Mouse (Mus musculus) midbrain, embryonic 13.5 days (tissue): ENCODE results near the gene Rab3gap2. TPM values are rescaled to one million over a fixed set of nuclear protein-coding genes. Genes with fewer than 3 reads are reported as not detected.

ENCODE experiments used
- ATAC-seq: fragments of 200-750 bp; cut with Nextera tagmentation; 2 replicates; pipeline ENCODE4 v1.8.0; 2017; ENCODE audit warnings: mild to moderate bottlenecking, moderate TSS enrichment, moderate library complexity
- H3K27ac ChIP-seq: fragments of 300-500 bp; sonication (generic); 2 replicates; pipeline ENCODE4 v1.5.1; 2015; ENCODE audit warnings: inconsistent platforms, mild to moderate bottlenecking, moderate library complexity
- H3K27me3 ChIP-seq: fragments of 300-500 bp; sonication (generic); 2 replicates; pipeline ENCODE4 v1.6.1; 2015; ENCODE audit warnings: mild to moderate bottlenecking, inconsistent platforms
- H3K36me3 ChIP-seq: fragments of 300-500 bp; sonication (generic); 2 replicates; pipeline ENCODE4 v1.6.1; 2015; ENCODE audit warnings: mild to moderate bottlenecking, inconsistent platforms
- H3K4me1 ChIP-seq: fragments of 300-500 bp; sonication (generic); replicated peaks from 2 replicates; pipeline ENCODE4 v1.6.1; 2015; ENCODE audit warnings: inconsistent platforms
- H3K4me2 ChIP-seq: fragments of 300-500 bp; sonication (generic); replicated peaks from 2 replicates; pipeline ENCODE4 v1.6.1; 2015; ENCODE audit warnings: moderate library complexity, mild to moderate bottlenecking, inconsistent platforms
- H3K4me3 ChIP-seq: fragments of 300-500 bp; sonication (generic); replicated peaks from 2 replicates; pipeline ENCODE4 v1.5.1; 2015; ENCODE audit warnings: mild to moderate bottlenecking, inconsistent platforms
- H3K9ac ChIP-seq: fragments of 300-500 bp; sonication (generic); replicated peaks from 2 replicates; pipeline ENCODE4 v1.6.1; 2015; ENCODE audit warnings: mild to moderate bottlenecking, inconsistent platforms
- H3K9me3 ChIP-seq: fragments of 300-500 bp; sonication (generic); 2 replicates; pipeline ENCODE4 v1.6.1; 2016; ENCODE audit warnings: mild to moderate bottlenecking, inconsistent platforms
- WGBS: fragments of 180-500 bp; shearing (Covaris S2); methylation state at CpG from one replicate; pipeline ENCODE4 v1.1.7; 2015; 5-methylcytosine and 5-hydroxymethylcytosine counted together
- polyA plus RNA-seq: library from polyadenylated mRNA; unstranded; fragments of >200 nt; fragmentation: Nextera tagmentation; extraction: Ambion mirVana; gene quantifications from 2 replicates; pipeline ENCODE4 v1.2.1, GENCODE M21; 2015

Gene Rab3gap2
- polyA plus RNA-seq, 1 experiment from 2014 or later: 23.6 TPM

DNA sequence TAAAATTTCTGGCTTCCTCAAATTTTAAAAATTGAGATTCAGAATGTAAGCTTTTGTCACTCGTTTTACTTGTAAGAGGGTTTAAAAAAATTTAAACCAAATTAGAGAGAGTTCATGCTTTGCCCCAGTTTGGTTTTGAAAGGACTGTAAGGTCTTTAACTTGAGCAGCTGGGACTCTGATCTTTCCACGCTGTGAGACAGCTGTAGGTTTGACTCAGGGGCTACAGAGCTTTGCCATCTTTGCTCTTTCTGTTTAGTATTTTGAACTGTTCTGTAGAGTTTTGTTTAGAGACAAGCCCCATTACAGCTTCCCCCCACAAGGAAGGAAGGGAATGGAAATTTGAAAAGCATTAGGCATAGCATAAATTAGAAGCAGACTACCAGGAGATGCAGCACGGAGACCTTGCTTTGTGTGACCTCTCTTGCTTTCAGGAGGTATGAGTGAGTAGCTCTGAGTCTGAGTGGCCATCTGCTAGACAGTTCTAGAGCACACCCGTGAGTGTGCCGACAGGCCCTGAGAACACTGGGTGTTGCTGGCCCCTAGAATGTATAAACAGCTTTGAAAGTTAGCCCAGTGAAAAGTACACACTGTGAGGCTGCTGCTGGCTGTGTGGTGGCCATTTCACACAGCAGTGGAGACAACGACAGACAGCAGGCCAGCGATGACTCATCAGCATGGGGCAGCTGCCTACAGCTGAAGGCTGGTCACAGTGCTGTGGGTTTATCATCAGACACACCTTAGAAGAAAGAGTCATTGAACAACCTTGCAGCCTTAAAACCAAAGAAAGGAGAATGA is 25.7 kb downstream of the Rab3gap2 start:
- WGBS: 77% methylated on average over 7 of the region's 7 CpGs
- Histone ChIP-seq H3K4me1 (0 out of 2 replicates have a peak, but pooled peaks cover 8% of the 10 kb centered on the region), H3K27ac (no peak overlapping the region), H3K9me3 (no peaks in the 10 kb centered on the region), H3K36me3 (peaks cover 29% of the 10 kb centered on the region), H3K9ac (no peak overlapping the region), H3K4me3 (no peak overlapping the region), H3K4me2 (no peak overlapping the region), H3K27me3 (no peaks in the 10 kb centered on the region)
- ATAC-seq: no peak

DNA sequence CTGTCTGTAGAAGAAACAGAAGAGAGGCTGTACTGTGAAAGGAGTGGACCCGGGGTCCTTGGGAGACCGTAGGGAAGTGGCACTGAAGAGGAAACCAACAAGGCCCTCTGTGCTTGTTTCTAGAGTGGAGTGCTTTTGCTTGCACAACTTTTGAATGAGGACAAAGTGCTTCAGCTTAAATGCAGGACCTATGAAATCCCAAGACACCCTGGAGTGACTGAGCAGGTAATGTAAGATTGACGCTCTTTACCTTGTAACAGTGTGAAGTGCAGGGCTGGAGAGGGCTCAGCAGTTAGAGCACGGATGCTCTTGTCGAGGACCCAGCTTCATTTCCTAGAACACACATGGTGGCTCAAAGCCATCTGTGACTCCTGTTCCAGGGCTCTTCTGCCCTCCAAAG is 31.9 kb downstream of the Rab3gap2 start:
- WGBS: 92% methylated on average over 5 of the region's 5 CpGs
- no peaks in the 10 kb centered on the region for H3K9me3 ChIP-seq
- no peak overlapping the region for H3K9ac ChIP-seq
- H3K27me3 ChIP-seq: no peaks in the 10 kb centered on the region
- no peak overlapping the region for H3K27ac ChIP-seq
- no peak for ATAC-seq
- H3K4me3 ChIP-seq: no peak overlapping the region
- H3K4me2 ChIP-seq: no peak overlapping the region
- no peaks in the 10 kb centered on the region for H3K4me1 ChIP-seq
- H3K36me3 ChIP-seq: peaks cover 53% of the 10 kb centered on the region

DNA sequence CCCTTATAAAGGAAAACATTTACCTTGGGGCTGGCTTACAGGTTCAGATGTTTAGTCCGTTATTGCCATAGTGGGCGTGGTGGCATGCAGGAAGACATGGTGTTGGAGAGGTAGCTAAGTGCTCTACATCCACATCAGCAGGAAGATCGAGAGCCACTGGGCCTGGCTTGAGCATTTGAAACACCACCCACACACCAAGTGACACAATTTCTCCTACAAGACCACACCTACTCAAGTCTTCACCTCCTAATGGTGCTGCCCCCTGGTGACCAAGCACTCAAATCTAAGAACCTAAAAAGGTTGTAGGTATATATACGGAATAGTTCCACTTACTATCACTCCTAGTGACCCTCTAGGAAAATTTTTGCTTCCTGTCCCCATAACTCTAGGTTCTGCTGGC is 32.6 kb downstream of the Rab3gap2 start:
- peaks cover 59% of the 10 kb centered on the region for H3K36me3 ChIP-seq
- ATAC-seq: no peak
- H3K27me3 ChIP-seq: no peaks in the 10 kb centered on the region
- 91% methylated on average over 4 of the region's 4 CpGs for WGBS
- H3K4me2 ChIP-seq: no peak overlapping the region
- no peaks in the 10 kb centered on the region for H3K4me1 ChIP-seq
- H3K27ac ChIP-seq: no peak overlapping the region
- H3K4me3 ChIP-seq: no peak overlapping the region
- no peaks in the 10 kb centered on the region for H3K9me3 ChIP-seq
- H3K9ac ChIP-seq: no peak overlapping the region

DNA sequence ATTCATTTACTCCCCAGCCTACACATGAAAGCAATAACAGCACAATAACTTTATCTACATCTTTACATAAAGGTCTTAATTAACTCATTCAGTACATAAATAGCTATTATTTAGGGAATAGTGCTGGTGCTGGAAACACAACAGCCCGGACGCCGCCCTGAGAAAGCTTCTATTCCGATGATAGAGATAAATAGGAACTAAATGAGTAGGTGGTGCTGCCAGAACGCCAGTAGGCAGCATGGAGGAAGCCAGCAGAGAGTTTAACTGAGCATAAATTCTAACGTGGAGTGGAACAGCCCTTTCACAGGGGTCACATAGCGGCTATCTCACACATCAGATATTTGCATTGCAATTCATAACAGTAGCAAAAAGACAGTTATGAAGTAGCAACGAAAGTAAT is 39.1 kb downstream of the Rab3gap2 start:
- Histone ChIP-seq H3K9ac (no peak overlapping the region), H3K4me1 (no peaks in the 10 kb centered on the region), H3K4me3 (no peak overlapping the region), H3K36me3 (peaks cover 81% of the 10 kb centered on the region), H3K4me2 (no peak overlapping the region), H3K27me3 (no peaks in the 10 kb centered on the region), H3K27ac (no peak overlapping the region), H3K9me3 (no peaks in the 10 kb centered on the region)
- 80% methylated on average over 8 of the region's 8 CpGs for WGBS
- ATAC-seq: no peak

DNA sequence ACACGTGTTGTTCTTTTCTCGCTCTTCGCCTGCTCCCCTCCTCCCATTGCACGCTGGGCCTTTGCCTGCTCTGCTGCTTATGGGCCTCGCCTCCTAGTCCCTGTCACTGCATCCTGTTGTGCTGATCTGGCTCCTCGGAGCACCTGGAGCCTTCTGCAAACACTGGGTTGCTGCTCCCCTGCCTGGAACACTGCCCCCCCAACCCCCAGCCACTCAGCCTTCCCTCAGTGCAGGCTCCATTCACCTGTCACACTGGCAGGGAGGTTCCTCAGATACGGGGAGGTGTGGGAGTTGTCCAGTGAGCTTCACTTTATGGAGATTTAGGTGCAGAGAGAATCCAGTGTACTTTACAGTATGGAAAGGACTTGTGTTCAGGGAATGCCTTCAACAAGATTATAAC is 41.5 kb downstream of the Rab3gap2 start:
- Histone ChIP-seq H3K9ac (no peak overlapping the region), H3K36me3 (peaks cover 87% of the 10 kb centered on the region), H3K4me1 (no peaks in the 10 kb centered on the region), H3K27ac (no peak overlapping the region), H3K4me2 (no peak overlapping the region), H3K4me3 (no peak overlapping the region), H3K9me3 (no peaks in the 10 kb centered on the region), H3K27me3 (no peaks in the 10 kb centered on the region)
- ATAC-seq: no peak
- WGBS: 86% methylated on average over 7 of the region's 7 CpGs

DNA sequence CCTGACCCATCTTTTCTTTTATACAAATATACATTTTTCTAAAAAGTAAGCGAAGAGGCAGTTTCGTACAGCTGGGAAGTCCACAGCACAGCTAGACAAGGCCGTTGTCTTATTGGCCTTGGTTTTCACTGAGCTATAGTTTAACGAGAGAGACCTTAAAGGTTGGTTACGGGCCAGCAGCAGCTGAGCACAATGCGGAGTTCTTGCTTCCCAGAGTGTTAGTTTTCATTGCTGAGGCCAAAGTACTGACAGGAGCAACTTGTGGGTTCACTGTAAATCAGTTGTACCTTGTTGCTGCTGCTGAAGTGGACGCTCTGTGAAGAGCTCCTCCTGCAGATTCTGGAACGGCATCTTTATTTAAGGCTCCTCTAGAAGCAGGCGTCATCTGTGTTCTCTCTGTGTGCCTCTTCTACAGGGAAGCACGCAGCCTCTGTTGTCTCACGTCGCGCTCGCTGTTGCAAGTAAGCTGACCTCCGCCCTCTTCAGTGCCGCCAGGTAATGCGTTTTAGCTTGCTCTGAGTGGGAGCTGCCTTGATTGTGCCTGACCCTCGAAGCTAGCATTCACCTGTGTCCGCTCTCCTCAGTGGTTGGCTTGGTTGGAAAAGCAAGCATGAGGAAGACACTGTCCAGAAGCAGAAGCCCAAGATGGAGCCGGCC is 43.6 kb downstream of the Rab3gap2 start:
- no peak for ATAC-seq
- Histone ChIP-seq H3K4me1 (no peaks in the 10 kb centered on the region), H3K9ac (no peak overlapping the region), H3K4me2 (no peak overlapping the region), H3K36me3 (peaks cover 86% of the 10 kb centered on the region), H3K27ac (no peak overlapping the region), H3K4me3 (no peak overlapping the region), H3K27me3 (no peaks in the 10 kb centered on the region), H3K9me3 (no peaks in the 10 kb centered on the region)
- WGBS: 92% methylated on average over 20 of the region's 20 CpGs

DNA sequence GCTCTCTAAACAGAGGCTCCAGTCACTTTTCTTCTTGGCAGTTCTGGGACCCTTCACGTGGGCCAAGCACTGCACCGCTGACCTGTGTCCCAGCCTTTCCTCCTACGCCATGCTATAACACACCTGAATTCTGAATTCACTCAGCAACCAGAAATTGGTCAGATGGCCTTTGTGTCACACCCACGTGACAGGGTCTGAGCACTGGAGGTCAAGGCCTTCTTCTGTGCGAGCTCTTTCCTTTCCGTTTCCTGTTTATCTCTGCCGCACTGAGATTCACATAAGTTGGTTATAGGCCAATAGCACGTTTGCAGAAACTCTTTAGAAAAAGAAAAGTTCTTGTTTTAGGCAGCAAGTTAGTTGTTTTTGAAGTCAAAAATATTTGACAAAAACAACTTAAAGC is 44.8 kb downstream of the Rab3gap2 start:
- Histone ChIP-seq H3K4me2 (no peak overlapping the region), H3K36me3 (peaks cover 86% of the 10 kb centered on the region), H3K9me3 (no peaks in the 10 kb centered on the region), H3K27ac (no peak overlapping the region), H3K4me1 (peaks cover 8% of the 10 kb centered on the region), H3K9ac (no peak overlapping the region), H3K4me3 (no peak overlapping the region), H3K27me3 (no peaks in the 10 kb centered on the region)
- 92% methylated on average over 8 of the region's 8 CpGs for WGBS
- no peak for ATAC-seq

DNA sequence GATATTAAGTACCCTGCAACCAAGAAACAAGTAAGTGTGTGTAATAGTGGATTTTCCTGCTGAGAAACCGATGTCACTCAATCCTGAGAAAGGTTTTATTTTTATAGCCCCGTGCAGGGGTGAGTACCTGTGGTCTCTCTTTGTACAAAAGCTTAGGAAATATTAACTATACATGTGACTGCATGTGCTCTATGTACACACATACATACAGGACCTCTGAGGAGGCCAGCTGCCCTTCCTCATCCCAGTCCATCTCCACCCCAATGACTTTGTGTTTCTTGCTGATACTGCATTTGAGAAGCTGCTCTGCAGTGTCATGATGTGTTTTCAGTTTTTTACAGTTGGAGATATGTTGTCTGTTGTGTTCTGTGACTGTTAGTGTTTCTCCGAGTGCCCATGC is 48.4 kb downstream of the Rab3gap2 start:
- H3K9ac ChIP-seq: no peak overlapping the region
- peaks cover 8% of the 10 kb centered on the region for H3K4me1 ChIP-seq
- peaks cover 81% of the 10 kb centered on the region for H3K36me3 ChIP-seq
- H3K27ac ChIP-seq: no peak overlapping the region
- H3K27me3 ChIP-seq: no peaks in the 10 kb centered on the region
- H3K4me2 ChIP-seq: no peak overlapping the region
- no peak overlapping the region for H3K4me3 ChIP-seq
- ATAC-seq: no peak
- WGBS: 93% methylated on average over 3 of the region's 3 CpGs
- H3K9me3 ChIP-seq: no peaks in the 10 kb centered on the region

DNA sequence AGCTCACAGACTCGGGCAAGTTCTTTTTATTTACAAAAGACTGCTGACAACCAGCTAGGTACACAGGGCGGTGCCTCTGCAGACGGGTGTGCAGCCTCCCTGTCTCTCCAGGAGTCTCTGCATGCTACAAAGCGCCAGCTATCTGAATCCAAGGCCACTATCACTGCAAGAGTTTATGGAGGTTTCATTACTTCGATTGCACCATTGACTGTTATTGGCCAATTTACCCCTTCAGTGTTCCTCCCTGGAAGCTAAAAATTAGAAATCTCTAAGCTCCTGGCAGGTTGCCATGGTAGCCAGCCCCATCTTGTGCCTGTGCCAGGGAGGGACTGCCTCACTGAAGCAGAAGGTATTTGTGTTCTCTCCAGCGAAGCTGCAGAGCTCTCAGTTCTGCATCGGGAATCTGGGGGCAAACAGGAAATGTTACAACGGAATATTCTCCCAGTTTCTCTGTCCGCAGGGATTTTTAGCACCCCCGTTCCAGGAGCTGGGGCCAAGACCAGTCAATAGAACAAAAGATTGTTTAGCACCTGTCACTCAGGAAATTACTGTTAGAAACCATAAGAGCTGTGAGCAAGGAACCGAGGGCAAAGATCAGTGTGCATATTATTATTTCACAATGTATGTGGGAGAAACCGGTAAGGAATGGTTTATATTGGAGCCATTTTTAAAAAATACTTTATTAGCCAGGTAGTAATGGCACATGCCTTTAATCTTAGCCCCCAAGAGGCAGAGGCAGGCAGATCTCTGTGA is 49.4 kb downstream of the Rab3gap2 start:
- no peaks in the 10 kb centered on the region for H3K27me3 ChIP-seq
- 0 out of 2 replicates have a peak, but pooled peaks have one; percentile 50 for ATAC-seq
- no peak overlapping the region for H3K4me3 ChIP-seq
- 73% methylated on average over 12 of the region's 12 CpGs for WGBS
- peak overlapping the region; percentile 14; the same call in 1 of the 2 replicates for H3K27ac ChIP-seq
- H3K4me2 ChIP-seq: no peak overlapping the region
- H3K9ac ChIP-seq: no peak overlapping the region
- peaks cover 73% of the 10 kb centered on the region for H3K36me3 ChIP-seq
- H3K9me3 ChIP-seq: no peaks in the 10 kb centered on the region
- peaks cover 8% of the 10 kb centered on the region for H3K4me1 ChIP-seq

DNA sequence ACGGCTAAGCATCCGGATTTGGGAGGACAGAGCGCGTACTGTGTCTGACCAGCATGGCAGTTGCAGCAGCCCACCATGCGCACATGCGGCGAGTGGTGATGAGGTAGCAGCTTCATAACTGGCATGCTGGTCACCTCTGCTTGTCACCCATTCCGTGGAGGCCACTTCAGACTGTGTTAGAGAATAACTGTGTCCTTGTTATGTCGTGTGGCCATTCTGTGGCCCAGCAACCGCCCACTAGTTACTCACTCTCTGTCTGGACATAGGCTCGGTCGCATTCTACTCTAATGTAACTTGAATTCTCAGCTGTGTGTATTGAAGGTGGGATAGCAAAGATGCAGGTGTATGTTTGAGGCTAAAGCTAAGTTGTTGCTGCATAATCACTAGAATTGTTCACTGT is 51.4 kb downstream of the Rab3gap2 start:
- WGBS: 94% methylated on average over 12 of the region's 12 CpGs
- Histone ChIP-seq H3K27ac (no peak overlapping the region), H3K4me1 (peaks cover 8% of the 10 kb centered on the region), H3K4me3 (no peak overlapping the region), H3K4me2 (no peak overlapping the region), H3K27me3 (no peaks in the 10 kb centered on the region), H3K9me3 (no peaks in the 10 kb centered on the region), H3K9ac (no peak overlapping the region), H3K36me3 (peaks cover 66% of the 10 kb centered on the region)
- no peak for ATAC-seq

DNA sequence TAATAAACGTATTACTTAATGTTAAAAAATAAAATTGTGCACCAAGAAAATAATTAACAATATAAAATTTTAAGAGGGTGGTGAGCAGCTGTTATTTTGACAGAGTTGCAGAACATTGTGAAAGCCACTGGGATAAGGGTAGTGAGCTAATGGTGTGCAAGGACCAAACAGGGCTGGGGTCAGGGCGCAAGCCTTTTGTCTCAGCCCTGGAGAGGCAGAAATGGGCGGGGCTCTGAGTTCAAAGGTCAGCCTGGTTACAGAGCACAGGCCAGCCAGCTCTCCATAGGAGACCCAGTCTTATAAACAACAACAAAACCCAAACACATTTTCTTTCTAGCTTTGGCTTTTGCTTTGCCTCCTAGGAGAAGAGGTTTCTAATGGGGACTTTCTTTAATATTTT is 52.8 kb downstream of the Rab3gap2 start:
- no peak overlapping the region for H3K4me3 ChIP-seq
- peaks cover 8% of the 10 kb centered on the region for H3K4me1 ChIP-seq
- peaks cover 67% of the 10 kb centered on the region for H3K36me3 ChIP-seq
- no peak overlapping the region for H3K27ac ChIP-seq
- H3K9ac ChIP-seq: no peak overlapping the region
- WGBS: 33% methylated on average over 3 of the region's 3 CpGs
- H3K9me3 ChIP-seq: no peaks in the 10 kb centered on the region
- no peak for ATAC-seq
- H3K27me3 ChIP-seq: no peaks in the 10 kb centered on the region
- no peak overlapping the region for H3K4me2 ChIP-seq

DNA sequence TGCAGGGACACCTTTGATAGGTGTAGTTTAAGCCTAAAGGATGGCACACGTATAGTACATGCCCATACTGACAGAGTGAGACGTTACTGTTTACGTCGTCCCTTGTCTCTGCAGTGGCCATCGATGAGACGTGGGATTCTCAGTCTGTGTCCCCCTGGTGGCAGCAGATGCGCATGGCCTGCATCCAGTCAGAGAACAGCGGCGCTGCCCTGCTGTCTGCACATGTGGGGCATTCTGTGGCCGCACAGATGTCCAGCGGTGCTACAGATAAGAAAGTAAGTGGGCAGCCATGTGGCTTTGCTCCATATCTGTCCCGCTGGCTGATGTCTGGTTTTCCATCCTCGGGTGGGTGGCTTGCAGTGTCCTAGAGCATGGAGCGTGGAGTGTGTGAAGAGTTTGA is 58.6 kb downstream of the Rab3gap2 start:
- Histone ChIP-seq H3K4me3 (no peak overlapping the region), H3K27ac (no peak overlapping the region), H3K9me3 (no peaks in the 10 kb centered on the region), H3K9ac (no peak overlapping the region), H3K27me3 (no peaks in the 10 kb centered on the region), H3K4me1 (no peaks in the 10 kb centered on the region), H3K4me2 (no peak overlapping the region), H3K36me3 (peaks cover 77% of the 10 kb centered on the region)
- ATAC-seq: 0 out of 2 replicates have a peak, but pooled peaks have one; percentile 56
- WGBS: 60% methylated on average over 14 of the region's 14 CpGs
